Mouse (Mus musculus) lung, postnatal 14 days (tissue): Measurements from ENCODE around the gene Marc2.

ENCODE experiments used
- DNase-seq: peaks from one replicate; pipeline ENCODE4 v3.0.0; 2021

Gene Marc2

DNA sequence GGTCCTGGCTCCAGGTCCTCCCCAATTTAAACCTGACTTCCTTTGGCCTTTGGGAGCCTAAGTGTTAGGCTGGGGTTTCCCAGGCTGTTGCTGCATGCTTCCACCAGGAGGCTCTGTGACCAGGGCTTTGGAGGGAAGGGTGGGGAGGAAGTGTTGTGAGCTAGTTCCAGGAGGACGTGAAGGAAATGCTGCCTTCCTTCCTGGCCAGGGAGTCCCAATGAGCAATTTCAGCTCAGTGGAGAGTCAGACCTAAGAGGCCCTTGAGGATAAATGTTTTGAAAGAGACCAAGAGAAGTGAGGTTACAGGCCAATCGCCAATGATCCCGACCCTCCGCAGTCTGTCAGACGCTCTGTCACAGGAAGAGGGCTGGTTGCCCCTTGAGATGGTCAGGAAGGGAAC lies 7.1 kb upstream of the Marc2 start:
- peak; percentile 88 for DNase-seq

DNA sequence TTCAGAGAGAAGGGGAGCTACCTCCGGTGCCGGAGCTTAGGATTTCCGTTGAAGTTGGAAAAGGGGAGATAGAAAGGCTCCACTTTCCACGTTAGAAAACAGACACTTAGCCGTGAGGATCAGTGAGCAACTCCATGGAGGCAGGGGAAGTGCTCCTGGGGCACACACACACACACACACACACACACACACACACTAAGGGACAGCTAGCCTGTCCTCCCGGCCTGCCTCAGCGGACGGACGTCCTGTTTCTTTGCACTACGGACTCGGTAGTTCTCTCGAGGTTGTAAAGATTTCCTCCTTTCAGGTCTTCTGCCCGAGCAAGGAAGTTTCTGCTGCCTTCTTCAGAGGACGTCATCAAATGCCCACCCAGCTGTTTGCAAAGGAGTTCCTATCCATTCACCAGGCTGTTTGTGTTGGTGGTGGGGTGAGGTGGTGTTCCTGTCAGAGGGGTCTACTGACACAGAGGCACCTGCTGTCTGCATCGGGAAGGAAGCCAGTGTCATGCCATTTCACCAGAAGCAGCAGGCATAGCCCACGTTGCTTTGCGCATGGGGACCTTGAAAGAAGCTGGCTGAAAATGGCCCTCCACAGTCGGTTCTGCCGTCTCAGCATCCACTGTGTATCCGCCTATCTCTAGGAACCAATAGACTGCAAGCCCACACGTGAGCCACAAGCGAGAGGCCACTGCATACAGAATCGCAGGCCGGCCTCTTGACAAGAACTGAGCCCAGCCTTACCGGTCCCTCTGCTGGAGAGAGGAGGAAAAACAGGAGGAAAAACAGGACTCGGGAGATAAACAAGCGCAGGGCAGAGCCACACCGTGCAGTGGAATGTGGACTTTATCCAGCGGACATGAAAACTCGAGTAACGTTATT lies 5.7 kb upstream of the Marc2 start:
- peak; percentile 86 for DNase-seq

DNA sequence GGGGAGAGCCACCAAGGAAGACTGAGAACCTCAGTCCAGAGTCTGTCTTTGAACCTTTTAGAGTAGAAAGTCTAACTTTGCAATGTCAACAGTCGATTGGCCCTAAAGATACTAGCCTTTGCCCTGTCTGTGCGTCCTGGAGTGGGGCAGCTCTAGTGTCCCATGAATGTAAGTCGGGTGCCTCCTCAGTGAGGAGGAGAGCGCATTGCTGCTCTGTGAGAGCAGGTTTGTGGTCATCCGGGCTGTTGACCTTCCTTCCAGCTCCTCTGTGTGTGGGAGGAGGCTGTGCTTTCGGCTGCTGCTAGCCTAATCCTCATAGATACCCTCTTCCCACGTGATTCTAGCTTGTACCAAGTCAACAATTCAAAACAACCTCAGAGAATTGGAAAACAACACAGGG lies 4.9 kb upstream of the Marc2 start:
- DNase-seq, result no peak

DNA sequence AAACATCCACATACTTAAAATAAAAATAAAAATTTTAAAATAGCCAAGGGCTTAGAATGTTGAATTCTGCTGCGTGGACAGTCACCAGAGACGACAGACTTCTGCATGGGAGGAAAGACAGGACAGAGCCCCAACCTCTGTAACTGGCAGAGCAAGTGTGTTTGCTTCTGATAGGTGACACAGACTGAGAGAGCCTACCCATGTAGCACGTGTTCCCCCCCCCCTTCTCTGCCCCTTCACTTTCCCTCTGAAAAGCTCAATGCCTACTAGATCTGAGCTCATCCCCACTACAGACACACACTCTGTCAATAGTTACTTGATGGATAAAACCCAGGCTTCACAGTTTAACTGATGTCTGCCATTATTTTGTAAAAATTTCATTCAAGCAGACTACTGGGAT lies 722 bp upstream of the Marc2 start:
- no peak for DNase-seq

DNA sequence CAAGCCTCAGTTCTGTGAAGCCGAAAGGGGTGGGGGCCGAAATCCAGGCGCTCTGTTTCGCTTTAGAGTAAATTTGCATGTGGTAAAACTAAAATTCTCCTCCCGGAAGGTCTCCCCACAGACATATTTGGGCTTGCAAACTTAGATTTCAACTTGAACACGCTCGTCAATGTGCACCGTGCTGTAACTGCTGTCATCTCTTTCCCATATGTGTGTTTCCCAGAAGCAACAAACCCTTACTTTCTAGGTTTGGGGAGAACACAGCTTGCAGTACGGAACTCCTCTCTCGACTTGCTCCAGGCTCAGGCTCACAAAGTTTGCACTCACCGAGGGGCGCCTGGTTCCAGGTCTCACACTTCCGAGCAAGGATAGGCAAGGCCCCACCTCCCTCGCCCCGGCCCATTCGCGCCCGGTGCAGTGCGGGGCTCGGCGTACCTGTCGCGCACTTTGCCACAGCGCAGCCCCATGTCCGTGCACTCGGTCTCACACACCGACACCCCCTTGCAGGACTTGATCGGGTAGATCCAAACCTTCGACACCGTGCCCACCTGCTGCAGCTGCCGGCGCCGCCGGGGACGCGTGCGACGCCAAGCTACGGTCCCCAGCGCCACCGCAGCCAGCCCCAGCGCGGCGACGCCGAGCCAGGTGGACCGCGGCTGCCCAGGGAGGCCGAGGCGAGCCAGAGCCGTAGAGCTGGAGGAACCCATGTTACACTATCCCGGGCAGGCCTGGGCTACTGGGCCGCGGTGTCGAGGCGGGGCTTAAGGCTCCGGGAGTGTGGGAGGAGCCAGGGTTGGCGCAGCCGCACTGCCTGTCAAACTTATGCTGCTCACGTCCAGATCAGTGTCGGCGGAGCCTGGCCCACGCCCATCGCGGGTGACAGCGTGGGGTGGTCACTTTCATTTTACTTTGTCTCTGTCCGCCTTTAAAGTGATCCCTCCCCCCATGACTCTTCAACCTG lies 860 bp downstream of the Marc2 start:
- peak; percentile 93 for DNase-seq

DNA sequence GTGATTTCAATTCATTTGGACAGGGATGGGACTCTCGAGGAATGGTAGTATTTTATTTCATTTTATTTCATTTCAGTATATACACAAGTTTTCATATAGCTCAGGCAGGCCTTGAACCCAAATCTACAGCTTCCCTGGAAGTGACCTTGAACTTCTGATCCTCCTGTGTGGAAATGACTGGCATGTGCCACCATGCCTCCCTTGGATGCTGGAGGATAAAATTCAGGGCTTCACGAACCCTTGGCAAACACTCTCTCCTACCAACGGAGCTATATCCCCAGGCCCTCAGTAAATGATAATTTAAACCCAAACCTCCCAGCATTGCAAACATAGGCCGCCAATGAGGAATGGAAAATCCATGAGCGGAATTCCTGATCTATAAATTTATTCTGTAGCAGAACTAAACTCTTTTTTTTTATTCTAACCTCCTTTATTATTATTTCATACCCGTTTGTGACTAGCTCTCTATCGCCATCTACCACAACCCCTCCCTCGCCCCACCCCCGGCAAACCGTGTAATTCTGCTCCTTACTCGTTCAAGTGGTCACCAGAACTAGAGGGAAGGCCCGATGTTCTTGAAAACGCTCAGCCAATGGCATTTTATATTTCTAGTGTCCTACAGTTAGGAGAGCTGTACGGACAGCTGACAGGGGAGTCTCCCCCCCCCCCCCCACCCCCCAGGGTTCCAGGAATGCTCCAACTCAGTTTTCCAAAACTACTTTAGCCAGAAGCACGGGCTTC lies 1.8 kb downstream of the Marc2 start:
- DNase-seq, result peak; percentile 58

DNA sequence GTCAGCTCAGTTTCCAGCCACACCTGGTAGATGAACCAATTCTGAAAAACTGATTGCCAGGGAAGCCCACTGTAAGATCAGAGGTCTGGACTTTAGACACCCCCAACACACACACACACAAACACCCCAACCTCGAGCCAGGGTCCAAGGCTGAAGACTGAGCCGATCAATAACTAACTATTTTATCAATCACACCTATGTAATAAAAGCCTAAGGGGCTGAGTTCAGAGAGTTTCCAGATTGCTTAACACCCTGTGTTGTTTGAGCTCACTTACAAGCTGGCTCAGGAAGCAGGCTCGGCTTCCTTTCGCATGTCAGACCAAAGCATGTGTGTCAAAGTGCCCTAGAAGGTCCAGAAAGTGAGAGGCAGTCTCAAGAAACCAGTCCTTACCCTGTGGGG lies 8.6 kb downstream of the Marc2 start:
- DNase-seq, result no peak

DNA sequence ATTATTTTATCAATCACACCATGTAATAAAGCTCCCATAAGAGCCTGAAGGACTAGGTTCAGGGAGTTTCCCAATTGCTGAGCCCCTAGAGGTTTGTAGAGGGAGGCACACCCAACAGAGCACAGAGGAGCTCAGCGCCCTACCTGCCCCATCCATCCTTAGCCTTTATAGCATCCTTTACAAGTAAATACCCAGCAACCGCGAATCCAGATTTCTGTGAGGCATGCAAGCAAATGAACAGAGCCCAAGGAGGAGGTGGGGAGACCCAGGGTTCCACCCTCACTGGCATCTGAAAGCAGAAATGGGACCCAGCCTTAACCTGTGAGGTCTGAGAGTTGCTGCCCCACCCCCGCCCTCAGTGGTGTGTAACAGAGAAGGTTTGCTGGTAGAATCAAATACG lies 9.9 kb downstream of the Marc2 start:
- no peak for DNase-seq

DNA sequence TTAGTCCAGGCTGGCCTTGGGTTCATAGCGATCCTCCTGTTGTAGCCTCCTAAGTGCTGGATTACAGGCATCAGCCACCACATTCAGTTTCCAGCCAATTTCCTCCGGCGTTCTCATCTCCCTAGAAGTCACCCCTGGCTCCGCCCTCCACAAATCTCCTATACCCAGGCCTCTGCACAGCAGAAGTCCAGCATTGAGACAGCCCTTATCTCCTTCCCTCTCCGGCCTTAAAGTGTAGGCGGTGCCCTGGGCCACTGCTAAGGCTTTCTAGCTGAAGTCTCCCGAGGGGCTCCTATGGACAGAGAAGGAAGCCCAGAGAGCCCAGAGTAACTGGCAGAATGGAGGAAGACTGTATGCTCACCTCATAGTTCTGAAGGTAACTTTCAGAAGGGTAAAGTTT lies 12.8 kb downstream of the Marc2 start:
- no peak for DNase-seq

DNA sequence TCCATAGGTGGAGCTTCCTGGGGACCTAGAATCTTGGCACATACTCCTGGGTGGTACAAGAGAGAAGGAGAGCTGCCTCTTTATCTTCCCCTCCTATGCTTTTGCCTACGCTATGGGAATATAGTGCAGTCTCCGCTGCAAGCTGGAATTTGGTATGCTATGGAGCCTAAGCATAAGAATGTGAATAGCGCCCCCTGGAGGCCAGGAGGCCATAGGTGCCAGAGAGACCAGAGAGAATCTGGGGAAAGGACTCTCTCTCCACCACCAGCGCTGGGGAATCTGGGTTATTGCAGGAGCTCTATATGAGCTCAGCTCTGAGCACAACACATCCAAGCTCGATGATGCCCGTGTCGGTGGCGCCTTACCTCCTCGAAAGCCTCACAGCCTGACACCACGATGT lies 14.0 kb downstream of the Marc2 start:
- no peak for DNase-seq

DNA sequence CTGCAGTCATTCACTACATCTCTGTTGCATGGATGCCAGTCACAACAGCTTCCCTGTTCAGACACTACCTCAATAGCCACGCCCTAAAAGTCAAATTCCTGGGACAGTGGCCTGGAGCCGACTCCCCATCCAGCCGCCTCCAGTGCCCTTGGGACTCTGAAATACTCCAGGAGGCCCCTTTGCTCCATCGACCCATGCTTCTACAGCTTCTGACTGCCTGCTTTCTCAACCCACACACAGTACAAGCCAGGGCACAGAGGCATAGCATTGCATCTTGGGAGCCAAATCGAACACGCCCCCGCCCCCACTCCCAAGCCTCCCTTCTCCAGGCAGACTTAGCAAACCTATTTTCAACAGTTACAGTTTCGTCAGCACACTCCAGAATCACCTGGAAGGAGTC lies 16.4 kb downstream of the Marc2 start:
- DNase-seq, result no peak

DNA sequence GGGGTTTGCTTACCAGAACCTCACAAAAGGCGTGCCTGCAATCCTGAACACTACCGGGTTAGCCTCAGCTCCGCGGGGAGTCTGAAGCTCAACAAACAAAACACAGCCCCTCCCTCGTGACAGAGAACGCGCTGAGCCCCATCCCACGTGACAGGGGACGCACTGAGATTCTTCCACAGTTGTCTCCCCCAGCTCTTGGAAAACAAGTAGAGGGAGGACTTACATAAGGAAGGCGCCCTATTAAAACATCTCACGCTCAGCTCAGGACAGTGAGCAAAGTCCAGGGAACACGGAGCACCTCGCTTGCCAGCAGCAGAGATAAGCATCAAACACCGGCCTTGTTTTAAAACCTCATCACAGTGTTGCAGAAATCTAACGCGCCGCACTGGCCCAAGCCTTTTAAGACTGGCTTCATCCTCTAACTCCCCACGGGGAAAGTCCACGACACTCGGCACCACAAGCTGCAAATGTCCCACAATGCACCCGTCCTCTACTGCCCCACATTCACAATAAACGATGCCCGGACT lies 19.0 kb downstream of the Marc2 start:
- no peak for DNase-seq

DNA sequence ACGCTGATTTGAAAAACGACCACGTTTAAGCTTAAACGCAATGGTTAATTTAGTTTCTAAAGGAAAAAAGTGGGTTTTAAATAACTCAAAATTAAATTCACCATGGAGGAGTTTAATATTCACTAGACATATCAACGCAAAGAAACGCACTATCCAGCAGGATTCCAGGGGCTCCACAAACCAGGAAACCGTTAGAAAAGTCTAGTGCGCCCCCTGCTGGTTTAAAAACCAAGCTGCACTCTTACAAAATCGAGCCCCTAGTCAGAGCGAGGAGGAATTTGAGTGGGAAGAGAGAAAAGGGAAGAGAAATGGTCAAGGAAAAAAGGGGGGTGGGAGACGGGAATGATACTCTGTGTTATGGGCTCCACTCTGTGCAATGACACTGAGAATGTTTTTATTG lies 21.2 kb downstream of the Marc2 start:
- peak; percentile 62 for DNase-seq

DNA sequence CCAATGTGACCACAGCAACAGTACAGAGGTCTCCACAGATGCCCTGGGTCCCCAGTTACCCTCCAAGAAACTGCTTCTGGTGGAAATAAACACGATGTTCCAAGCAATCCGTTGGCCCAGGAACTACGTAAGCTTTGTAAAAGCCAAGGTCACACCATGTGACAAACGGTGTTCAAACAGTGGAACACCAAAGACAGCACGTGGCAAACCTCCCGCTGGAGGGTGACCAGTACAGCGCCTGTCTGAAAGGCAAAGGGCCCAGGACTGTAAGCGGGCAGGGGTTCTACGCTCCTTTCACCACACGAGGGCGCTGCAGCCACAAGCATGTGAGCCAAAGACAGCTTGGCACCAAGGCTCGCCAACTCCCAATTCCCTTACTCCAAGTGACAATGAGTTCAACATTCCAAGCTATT lies 21.8 kb downstream of the Marc2 start:
- DNase-seq, result peak; percentile 97

DNA sequence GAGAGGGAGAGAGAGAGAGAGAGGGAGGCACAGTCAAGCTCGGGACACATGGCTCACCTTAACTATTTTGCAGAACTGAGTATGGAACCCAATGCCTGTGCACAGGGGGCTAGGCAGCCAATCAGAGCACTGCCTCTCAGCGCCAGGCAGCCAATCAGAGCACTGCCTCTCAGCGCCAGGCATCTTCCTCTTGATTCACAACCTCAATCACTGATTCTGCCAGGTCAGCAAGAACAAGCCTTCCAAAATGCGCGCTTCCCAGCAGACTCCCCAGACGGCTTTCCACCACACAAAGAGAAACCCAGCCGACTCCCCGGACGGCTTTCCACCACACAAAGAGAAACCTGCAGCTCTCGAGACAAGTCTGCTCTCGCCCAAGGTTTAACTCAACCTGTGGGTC lies 23.6 kb downstream of the Marc2 start:
- no peak for DNase-seq

DNA sequence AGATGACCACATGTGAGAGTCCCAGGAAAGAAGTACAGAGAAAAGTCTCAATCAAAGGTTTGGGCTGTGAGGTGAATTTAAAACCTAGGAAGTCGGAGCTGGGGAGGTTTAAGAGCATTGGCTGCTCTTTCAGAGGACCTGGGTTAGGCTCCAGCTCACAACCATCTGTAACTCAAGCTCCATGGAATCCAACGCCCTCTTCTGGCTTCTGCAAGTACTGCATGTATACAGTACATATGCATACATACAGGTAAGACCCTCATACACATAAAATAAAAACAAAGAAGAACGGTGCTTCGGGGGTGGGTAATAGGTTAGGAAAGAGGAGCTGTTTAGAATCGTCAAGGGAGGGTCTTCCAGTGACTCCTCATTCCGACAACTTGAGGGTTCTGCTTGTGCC lies 28.5 kb downstream of the Marc2 start:
- no peak for DNase-seq

DNA sequence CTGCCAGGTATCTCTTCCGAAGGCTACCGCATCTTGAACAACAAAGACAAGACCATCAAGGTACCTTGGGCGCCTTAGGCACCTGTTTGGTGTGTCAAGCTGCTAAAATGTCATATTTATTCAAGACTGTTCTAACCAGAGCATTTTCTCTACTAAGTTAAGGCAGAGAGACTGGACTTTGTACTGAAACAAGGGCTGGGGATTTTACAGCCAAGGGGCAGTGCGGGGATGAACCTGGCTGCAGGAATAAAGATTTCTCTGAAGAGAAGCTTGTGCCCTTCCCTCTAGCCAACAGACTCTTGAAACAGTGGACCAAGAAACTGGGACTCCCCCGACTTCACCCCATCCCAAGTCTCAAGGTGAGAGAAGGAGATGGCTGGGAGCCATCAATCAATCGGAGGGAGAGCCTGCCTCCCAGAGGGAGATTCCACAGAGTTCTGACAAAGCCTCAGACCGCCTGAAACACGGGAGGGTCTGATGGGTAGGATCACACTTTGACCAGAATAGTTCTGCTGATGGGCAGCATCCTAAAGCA lies 34.5 kb downstream of the Marc2 start:
- no peak for DNase-seq

DNA sequence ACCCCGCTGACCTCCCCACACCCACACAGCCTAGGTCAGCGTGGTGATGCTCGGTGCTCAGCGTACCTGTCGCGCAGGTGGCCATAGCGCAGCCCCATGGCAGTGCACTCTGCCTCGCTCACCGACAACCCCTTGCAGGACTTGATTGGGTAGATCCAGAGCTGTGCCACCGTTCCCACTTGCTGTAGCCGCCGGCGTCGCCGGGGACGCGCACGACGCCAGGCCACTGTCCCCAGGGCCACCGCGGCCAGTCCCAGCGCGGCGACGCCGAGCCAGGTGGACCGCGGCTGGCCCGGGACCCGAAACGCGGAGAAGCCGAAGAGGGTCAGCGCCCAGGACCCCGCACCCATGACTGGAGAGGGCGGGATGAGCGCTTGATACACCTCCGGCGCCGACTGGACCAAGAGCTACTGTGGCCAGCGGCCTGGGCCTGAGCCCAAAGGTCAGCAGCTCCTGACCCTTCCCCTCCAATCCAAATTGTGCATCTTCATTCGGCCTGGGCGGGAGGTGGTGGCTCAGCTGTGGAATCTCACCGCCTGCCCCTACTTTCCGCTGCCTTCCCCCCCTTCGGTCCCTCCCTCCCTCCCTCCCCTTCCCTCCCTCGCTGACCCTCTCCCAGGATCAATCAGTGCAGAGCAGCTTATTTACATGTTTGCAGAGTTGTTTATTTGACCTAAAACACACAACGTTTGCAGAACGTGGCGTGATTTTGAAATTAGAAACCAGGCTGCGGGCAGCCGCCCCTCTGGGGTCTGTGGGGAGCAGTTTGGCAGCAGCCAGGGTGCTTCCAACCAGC lies 35.3 kb downstream of the Marc2 start, which contains the start of gene Marc1:
Gene Marc1, minus strand, starts transcription at position 534 of the 796 bp plus-strand sequence.
- no peak for DNase-seq

DNA sequence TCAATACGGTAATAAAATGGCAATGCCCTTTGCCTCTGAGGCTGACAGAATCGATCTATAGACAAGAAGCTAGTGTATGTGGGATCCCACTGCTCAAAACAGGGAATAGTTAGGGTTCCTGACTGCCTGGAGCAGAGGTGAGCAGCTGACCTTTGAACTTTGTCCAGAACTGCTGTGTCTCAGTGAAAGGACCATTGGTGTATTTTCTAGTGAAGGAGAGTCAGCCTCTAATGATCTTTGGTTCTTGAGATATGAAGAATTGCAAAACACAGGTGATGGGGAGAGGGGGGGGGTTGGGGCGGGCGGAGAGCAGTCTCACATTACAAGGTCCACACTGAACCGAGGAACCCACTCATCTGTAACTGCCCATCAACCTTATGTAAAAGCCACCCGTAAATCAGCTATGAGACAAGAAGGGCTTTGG lies 36.7 kb downstream of the Marc2 start:
- DNase-seq, result no peak

DNA sequence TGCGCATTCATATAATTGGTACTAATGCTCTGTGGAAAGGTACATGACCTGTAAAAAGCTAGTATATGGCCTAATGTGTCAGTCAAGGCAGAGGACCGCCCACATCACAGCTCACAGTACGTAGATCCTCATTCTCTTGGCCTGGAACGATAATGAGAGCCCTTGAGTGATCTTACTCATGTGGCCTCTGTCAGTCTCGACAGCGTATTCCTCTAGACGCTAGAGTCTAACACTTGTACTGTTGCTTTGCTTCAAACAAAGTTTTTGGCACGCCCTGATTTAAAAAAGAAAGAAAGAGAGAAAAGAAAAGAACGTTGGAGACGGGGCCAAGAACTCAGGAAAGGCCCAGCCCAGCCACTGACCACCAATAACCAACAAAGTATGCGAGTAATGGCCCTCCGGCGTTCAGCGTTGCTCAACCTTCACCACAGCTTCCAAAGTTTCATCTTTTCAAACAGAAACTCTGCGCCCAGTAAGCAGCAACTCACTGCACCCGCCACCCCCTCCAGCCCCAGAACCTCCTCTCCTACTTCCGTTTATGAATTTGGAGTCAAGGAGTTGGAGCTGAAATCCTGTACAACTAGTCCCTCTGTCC lies 37.7 kb downstream of the Marc2 start:
- no peak for DNase-seq
